Mouse (Mus musculus) bone marrow macrophage, adult 2 months (primary cell): ENCODE measurements around the gene Hipk1.
"Not testable (repeated sequence)": the region's sequence is repeated elsewhere in the genome, so short reads cannot be mapped to it uniquely, and the experiment has no call there.

Source experiments
- CTCF ChIP-seq: IDR thresholded peaks from 2 replicates; pipeline ENCODE4 v1.5.1; 2012; ENCODE audit warnings: low read depth, mild to moderate bottlenecking, low read length, moderate library complexity
- POLR2A ChIP-seq: IDR thresholded peaks from 2 replicates; pipeline ENCODE4 v1.6.1; 2012; ENCODE audit warnings: mild to moderate bottlenecking, low read depth, low read length, borderline replicate concordance

- TF ChIP-seq POLR2A, CTCF: not testable (repeated sequence)
These were observed 48.8 kb upstream of the Hipk1 start for GRCm38 (mm10) chr3:103840195-103840594.
